Mouse (Mus musculus) bone marrow, adult 2 months (tissue): Measurements from ENCODE around the gene Mrpl51.

Experiments used
- CTCF ChIP-seq: fragments of 200-500 bp; IDR thresholded peaks from 2 replicates; pipeline ENCODE4 v1.5.1; 2011; ENCODE audit warnings: low read length, control low read depth; ENCODE audit not compliant: control insufficient read depth, insufficient read depth
- POLR2A ChIP-seq: fragments of 200-500 bp; IDR thresholded peaks from 2 replicates; pipeline ENCODE4 v1.6.1; 2011; ENCODE audit warnings: low read depth, mild to moderate bottlenecking, control low read depth, low read length, borderline replicate concordance; ENCODE audit not compliant: control insufficient read depth

- no peak for TF ChIP-seq POLR2A
- TF ChIP-seq CTCF: no peak
These were observed 42.4 kb downstream of the Mrpl51 start for GRCm38 (mm10) chr6:125233816-125234519.
